Mouse (Mus musculus) midbrain, embryonic 14.5 days (tissue): ENCODE measurements around the gene Glt28d2. TPM values are rescaled to one million over a fixed set of nuclear protein-coding genes. Genes with fewer than 3 reads are reported as not detected.

ENCODE experiments used
- ATAC-seq: fragments of 200-750 bp; cut with Nextera tagmentation; 2 replicates; pipeline ENCODE4 v1.8.0; 2017; ENCODE audit warnings: moderate number of reproducible peaks, moderate library complexity; ENCODE audit not compliant: low FRiP score, low TSS enrichment
- DNase-seq: peaks from one replicate; pipeline ENCODE4 v3.0.0-alpha.2; 2015
- H3K27ac ChIP-seq: fragments of 300-500 bp; sonication (generic); replicated peaks from 2 replicates; pipeline ENCODE4 v1.5.1; 2014; ENCODE audit warnings: mild to moderate bottlenecking, low read depth, low read length, moderate library complexity
- H3K27me3 ChIP-seq: fragments of 300-500 bp; sonication (generic); 2 replicates; pipeline ENCODE4 v1.6.1; 2014; ENCODE audit warnings: low read length, control low read depth, mixed read lengths; ENCODE audit not compliant: control insufficient read depth, insufficient read depth
- H3K36me3 ChIP-seq: fragments of 300-500 bp; sonication (generic); 2 replicates; pipeline ENCODE4 v1.6.1; 2014; ENCODE audit warnings: low read length, control low read depth; ENCODE audit not compliant: control insufficient read depth, insufficient read depth
- H3K4me1 ChIP-seq: fragments of 300-500 bp; sonication (generic); 2 replicates; pipeline ENCODE4 v1.6.1; 2014; ENCODE audit warnings: mild to moderate bottlenecking, antibody characterized with exemption, low read length, control low read depth; ENCODE audit not compliant: control insufficient read depth, insufficient read depth
- H3K4me2 ChIP-seq: fragments of 300-500 bp; sonication (generic); 2 replicates; pipeline ENCODE4 v1.6.1; 2014; ENCODE audit warnings: mild to moderate bottlenecking, low read length, moderate library complexity
- H3K4me3 ChIP-seq: fragments of 300-500 bp; sonication (generic); replicated peaks from 2 replicates; pipeline ENCODE4 v1.5.1; 2014; ENCODE audit warnings: low read depth, low read length
- H3K9ac ChIP-seq: fragments of 300-500 bp; sonication (generic); replicated peaks from 2 replicates; pipeline ENCODE4 v1.6.1; 2014; ENCODE audit warnings: mild to moderate bottlenecking, low read length, moderate library complexity
- H3K9me3 ChIP-seq: fragments of 300-500 bp; sonication (generic); 2 replicates; pipeline ENCODE4 v1.6.1; 2016; ENCODE audit warnings: low read length, control low read depth, mixed read lengths; ENCODE audit not compliant: control insufficient read depth
- WGBS: fragments of 180-500 bp; shearing (Covaris S2); extraction: QIAGEN DNeasy Blood & Tissue Kit; methylation state at CpG from one replicate; pipeline ENCODE4 v1.1.7; 2014; 5-methylcytosine and 5-hydroxymethylcytosine counted together
- polyA plus RNA-seq: library from polyadenylated mRNA; unstranded; fragments of >200 nt; fragmentation: Nextera tagmentation; extraction: Ambion mirVana; gene quantifications from 2 replicates; pipeline ENCODE4 v1.2.1, GENCODE M21; 2014

Gene Glt28d2
- polyA plus RNA-seq, result 0.21 and 0.34 TPM in 2 replicates

DNA sequence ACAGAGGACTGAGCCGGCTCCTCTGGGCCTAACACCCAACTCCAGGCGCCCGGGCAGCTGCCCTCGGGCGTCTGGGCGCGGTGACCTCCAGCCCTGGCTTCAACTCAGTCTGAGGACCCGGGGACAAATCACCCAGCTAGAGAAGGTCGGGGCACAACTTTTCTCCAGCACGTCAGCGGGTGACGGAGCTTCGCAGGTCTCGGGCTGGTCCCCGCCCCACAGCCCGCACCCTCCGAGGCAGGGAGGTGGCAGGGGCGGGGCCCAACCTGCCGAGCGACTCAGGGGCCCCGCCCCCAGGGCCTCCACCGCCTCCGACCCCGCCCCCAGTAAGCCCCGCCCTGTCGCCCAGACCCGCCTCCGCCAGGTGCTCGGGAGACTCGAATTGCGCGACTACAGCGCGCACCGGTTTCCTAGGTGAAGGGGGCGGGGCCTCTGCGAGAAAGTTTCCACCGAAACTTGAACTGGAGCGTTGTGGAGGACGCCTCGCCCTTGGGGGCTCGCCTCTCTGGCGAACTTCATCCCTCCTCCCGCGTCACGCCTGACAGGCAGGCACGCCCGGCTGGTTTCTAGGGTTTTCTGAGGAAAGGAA is at the start of gene Glt28d2, which contains the start of gene Gm37240:
TSS of gene Glt28d2 (minus strand) at position 278 of the 589 bp plus-strand sequence.
TSS of gene Gm37240 (minus strand) at position 280 of the 589 bp plus-strand sequence.
- ATAC-seq (peak; percentile 70), DNase-seq (peak; percentile 74)
- H3K4me1 ChIP-seq, result peaks cover 12% of the 10 kb centered on the region
- no peak within 1 kb of the TSS for H3K27ac ChIP-seq
- H3K9me3 ChIP-seq, result no peaks in the 10 kb centered on the region
- peak within 1 kb of the TSS; percentile 51 for H3K4me3 ChIP-seq
- WGBS, result under 1% methylated on average over 47 of the region's 48 CpGs
- peaks cover 28% of the 10 kb centered on the region for H3K27me3 ChIP-seq
- peak within 1 kb of the TSS; percentile 44; the same call in 1 of the 2 replicates for H3K9ac ChIP-seq
- peak within 1 kb of the TSS; percentile 98 for H3K4me2 ChIP-seq
- H3K36me3 ChIP-seq, result no peaks in the 10 kb centered on the region

DNA sequence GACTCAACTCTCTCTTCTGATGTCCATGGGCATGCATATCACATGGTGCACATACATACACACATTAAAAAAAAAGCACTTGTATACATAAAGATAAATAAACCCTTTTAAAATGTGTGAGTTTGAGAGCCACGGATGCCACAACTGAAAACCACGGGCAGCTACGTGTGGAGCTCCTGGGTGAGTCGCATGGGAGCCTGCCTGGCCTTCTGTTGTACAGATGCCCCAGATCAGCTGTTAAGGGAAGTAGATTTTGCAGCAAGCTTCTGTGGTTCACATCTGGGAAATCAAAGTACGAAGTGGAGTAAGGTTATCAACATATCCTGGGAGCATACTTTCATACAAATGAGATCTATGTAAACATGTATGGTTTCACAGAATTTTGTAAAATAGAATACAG is 46.3 kb upstream of the Glt28d2 start:
- Histone ChIP-seq H3K4me1 (no peaks in the 10 kb centered on the region), H3K9ac (no peak overlapping the region), H3K4me2 (no peak overlapping the region), H3K4me3 (no peak overlapping the region), H3K27me3 (no peaks in the 10 kb centered on the region), H3K27ac (no peak overlapping the region), H3K36me3 (no peaks in the 10 kb centered on the region), H3K9me3 (no peaks in the 10 kb centered on the region)
- DNase-seq (no peak), ATAC-seq (no peak)
- 94% methylated on average over 5 of the region's 5 CpGs for WGBS

DNA sequence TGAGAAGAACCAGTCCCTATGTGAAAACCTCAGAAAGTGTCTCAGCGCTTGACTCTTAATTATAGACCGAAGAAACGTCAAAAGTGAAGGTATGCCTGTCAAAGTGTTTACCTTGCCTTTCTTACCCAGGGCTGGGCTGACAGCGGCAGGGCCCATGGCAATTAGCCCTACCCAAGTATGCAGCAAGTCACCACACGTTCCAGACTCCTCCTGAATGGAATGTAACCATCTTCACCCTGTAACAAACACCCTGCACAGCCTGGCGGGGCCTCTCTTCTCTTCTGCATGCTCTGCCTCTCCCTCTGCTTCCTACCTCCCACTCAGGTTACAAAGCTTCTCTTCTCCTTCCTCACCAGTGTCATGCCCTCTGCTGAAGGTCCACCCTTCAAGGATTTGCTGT is 44.5 kb upstream of the Glt28d2 start:
- Histone ChIP-seq H3K4me1 (no peaks in the 10 kb centered on the region), H3K4me2 (no peak overlapping the region), H3K9me3 (no peaks in the 10 kb centered on the region), H3K9ac (no peak overlapping the region), H3K4me3 (no peak overlapping the region), H3K27ac (no peak overlapping the region), H3K36me3 (no peaks in the 10 kb centered on the region), H3K27me3 (no peaks in the 10 kb centered on the region)
- WGBS, result 85% methylated on average over 6 of the region's 6 CpGs
- DNase-seq (no peak), ATAC-seq (no peak)

DNA sequence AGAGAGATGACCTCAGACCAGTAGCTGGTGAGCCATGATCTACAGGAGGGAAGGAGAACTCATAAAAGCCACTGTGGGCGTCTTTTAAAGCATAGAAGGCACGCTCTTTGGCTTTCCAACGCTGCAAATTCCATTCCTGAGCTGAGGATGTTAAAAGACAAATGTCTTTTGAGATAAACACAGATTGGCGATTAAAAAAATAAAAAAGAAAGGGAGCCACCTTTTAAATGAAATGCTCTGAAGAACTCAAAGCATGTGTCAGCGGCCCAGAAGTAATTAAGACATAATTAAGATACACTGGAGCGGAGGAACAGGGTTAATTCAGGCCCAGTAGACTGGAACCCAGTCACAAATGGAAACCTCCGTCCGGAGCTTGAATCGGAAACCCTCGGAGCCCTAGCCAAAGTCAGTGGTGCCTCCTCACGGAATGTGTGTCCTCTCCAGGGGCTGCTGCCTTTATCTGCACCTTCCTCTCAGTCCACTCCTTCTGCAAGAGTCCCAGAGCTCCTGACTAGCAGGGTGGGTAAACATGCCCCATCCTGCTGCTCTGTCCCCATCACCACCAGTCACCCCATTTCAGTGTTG is 43.4 kb upstream of the Glt28d2 start:
- ATAC-seq, result no peak
- WGBS, result 23% methylated on average over 11 of the region's 11 CpGs
- no peaks in the 10 kb centered on the region for H3K9me3 ChIP-seq
- no peak overlapping the region for H3K27ac ChIP-seq
- no peak overlapping the region for H3K9ac ChIP-seq
- H3K4me2 ChIP-seq, result no peak overlapping the region
- H3K27me3 ChIP-seq, result no peaks in the 10 kb centered on the region
- H3K4me3 ChIP-seq, result no peak overlapping the region
- peak; percentile 3 for DNase-seq
- no peaks in the 10 kb centered on the region for H3K36me3 ChIP-seq
- no peaks in the 10 kb centered on the region for H3K4me1 ChIP-seq

DNA sequence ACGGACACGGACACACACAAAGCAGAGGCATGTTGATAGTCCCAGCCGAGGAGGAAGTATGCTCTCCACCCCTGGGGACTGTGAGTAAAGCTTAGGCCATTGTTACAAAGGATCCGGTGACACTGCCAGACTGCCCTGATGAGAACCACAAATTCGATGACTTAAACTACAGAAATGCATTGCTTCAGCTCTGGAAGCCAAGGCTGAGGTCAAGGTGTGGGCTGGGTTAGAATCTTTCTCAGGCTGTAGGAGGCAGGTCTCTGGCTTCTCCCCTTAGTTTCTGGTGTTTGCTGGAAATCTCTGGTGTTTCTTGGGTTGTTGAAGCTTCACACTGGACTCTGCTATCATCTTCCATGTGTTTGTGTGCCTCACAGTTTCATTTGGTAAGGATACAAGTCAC is 42.4 kb upstream of the Glt28d2 start:
- Histone ChIP-seq H3K4me3 (no peak overlapping the region), H3K9ac (no peak overlapping the region), H3K36me3 (no peaks in the 10 kb centered on the region), H3K9me3 (no peaks in the 10 kb centered on the region), H3K4me1 (no peaks in the 10 kb centered on the region), H3K27me3 (no peaks in the 10 kb centered on the region), H3K27ac (no peak overlapping the region), H3K4me2 (no peak overlapping the region)
- ATAC-seq (no peak), DNase-seq (no peak)
- 84% methylated on average over 5 of the region's 5 CpGs for WGBS

DNA sequence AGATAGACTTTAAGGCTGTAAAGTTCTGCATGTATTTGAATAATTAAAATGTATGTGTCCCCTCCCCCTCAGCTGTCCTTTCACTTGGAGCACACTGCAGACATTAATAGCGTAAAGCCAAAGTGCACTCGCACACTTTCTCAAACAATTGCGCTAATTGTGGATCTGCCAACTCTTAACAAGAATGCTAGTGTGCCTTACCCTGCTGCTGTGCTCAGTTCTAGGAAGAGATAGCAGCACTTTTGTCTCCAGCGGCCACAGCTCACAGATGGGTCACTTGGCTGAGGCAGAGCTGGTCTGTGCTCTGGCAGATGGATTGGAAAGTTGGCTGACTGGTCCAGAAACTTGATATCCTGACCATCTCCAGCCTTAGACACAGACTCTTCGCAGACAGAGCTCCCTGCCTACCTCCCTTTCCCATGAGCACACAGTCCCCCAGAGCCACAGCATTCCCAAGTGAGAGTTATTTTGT is 40.9 kb upstream of the Glt28d2 start:
- Histone ChIP-seq H3K4me2 (no peak overlapping the region), H3K4me3 (no peak overlapping the region), H3K9me3 (no peaks in the 10 kb centered on the region), H3K9ac (no peak overlapping the region), H3K4me1 (no peaks in the 10 kb centered on the region), H3K36me3 (no peaks in the 10 kb centered on the region), H3K27ac (no peak overlapping the region), H3K27me3 (no peaks in the 10 kb centered on the region)
- no peak for ATAC-seq
- WGBS, result 80% methylated on average over 5 of the region's 5 CpGs
- DNase-seq, result peak; percentile 8

DNA sequence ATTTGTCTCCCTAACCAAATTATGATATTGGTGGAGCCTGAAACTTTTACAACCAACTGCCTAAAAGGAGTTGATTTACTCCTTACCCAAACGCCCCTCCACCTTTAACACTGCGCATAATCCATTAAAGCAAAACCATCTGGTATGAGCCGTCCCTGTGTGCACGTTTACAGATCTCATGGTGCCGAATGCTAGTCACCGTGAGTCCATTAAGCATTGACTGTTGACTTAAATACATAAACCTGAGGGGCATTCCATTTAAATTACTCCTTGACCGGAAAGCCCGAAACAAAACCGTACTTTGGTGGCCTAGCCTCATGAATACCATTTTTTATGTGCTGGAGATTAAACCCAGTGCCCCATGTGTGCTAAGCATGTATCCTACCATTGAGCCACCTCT is 40.0 kb upstream of the Glt28d2 start:
- Histone ChIP-seq H3K4me3 (no peak overlapping the region), H3K27ac (no peak overlapping the region), H3K9me3 (no peaks in the 10 kb centered on the region), H3K27me3 (no peaks in the 10 kb centered on the region), H3K36me3 (no peaks in the 10 kb centered on the region), H3K4me2 (no peak overlapping the region), H3K9ac (no peak overlapping the region), H3K4me1 (no peaks in the 10 kb centered on the region)
- 83% methylated on average over 9 of the region's 9 CpGs for WGBS
- ATAC-seq (no peak), DNase-seq (no peak)

DNA sequence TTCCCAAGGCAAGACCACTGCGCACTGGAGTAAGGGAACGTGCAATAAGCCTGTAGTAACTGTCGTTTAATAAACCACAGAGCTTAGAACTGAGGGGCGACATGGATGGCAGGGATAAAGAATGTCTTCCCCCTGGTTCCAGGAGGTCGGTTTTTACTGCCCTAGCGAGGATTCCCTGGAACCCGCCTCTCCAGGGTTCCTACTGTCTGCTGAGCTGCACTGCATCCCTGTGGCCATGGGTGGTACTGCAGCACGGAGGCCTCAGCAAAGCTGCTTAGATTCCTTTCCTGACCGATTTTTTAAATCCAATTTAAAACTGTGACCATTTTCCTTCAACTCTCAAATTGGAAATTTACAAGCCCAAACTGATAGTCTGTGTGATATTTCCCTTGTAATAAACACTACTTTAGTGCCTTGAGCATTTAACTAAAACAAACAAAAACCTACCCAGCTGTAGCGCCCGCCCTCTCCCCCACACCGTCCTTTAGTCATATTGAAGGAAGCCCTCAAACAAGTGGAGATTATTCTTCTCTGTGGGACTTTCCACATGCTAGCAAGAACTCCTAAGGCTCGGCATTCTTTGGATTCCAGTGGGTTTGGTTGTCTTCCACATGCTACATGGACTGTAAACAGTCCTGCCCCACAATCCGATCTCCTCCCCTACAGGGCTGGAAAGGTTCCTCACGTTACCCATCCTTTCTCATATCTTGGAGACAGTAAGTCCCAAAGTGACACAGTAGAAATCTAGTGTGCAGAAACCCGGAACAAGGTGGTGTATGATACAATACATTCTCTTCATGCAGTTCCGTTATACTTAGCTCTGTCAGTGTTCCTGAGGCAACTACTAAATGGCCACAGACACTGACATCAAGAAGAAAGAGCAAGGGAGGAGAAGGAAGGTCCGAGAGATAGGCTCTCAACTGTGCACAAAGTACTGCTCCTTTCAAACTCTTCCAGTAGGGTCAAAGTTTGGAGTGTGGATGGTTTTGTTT is 36.9 kb upstream of the Glt28d2 start:
- H3K4me2 ChIP-seq, result peak overlapping the region; percentile 25; the same call in 1 of the 2 replicates
- H3K9ac ChIP-seq, result no peak overlapping the region
- H3K27me3 ChIP-seq, result no peaks in the 10 kb centered on the region
- no peaks in the 10 kb centered on the region for H3K4me1 ChIP-seq
- 47% methylated on average over 18 of the region's 18 CpGs for WGBS
- ATAC-seq, result no peak
- H3K9me3 ChIP-seq, result no peaks in the 10 kb centered on the region
- H3K27ac ChIP-seq, result no peak overlapping the region
- DNase-seq, result peak; percentile 91
- H3K36me3 ChIP-seq, result no peaks in the 10 kb centered on the region
- no peak overlapping the region for H3K4me3 ChIP-seq
